Mouse (Mus musculus) CH12.LX (cell line): ENCODE data around the gene Cachd1. TPM values are rescaled to one million over a fixed set of nuclear protein-coding genes. Genes with fewer than 3 reads are reported as not detected.

Experiments used
- DNase-seq: peaks from one replicate; pipeline ENCODE4 v3.0.0-alpha.2; 2013; ENCODE audit errors: extremely low read depth
- H3K27ac ChIP-seq: 2 replicates; pipeline ENCODE4 v1.5.1; 2012; ENCODE audit warnings: low read depth, mild to moderate bottlenecking, control low read depth, moderate library complexity; ENCODE audit not compliant: insufficient read depth
- H3K27me3 ChIP-seq: replicated peaks from 2 replicates; pipeline ENCODE3; 2012; ENCODE audit warnings: inconsistent platforms
- H3K36me3 ChIP-seq, 2 experiments: replicated peaks in 1 of 2; 2 replicates each; pipeline versions ENCODE3 to v1.6.1; 2012; ENCODE audit warnings: inconsistent platforms in 1 of 2, low read length in 1 of 2, mild to moderate bottlenecking in 1 of 2, mixed read lengths in 1 of 2, moderate library complexity in 1 of 2; ENCODE audit not compliant: control insufficient read depth in 1 of 2, insufficient read depth in 1 of 2
- H3K4me1 ChIP-seq, 2 experiments: 2 replicates each; pipeline ENCODE4 v1.6.1; 2012; ENCODE audit warnings: inconsistent platforms in 1 of 2, moderate library complexity in 1 of 2; ENCODE audit not compliant: insufficient read depth in 2 of 2, control insufficient read depth in 1 of 2
- H3K4me2 ChIP-seq: 2 replicates; pipeline ENCODE4 v1.6.1; 2012; ENCODE audit warnings: low read depth, mild to moderate bottlenecking, control low read depth; ENCODE audit not compliant: poor library complexity, insufficient read depth, severe bottlenecking
- H3K4me3 ChIP-seq, 3 experiments: fragments of 150-350 bp in 1 of 3; sonication (generic) in 1 of 3; replicated peaks in 1 of 3; 2 replicates each; pipeline versions ENCODE3 to v1.5.1; 2011 to 2012; ENCODE audit warnings: low read depth in 2 of 3, low read length in 2 of 3, mild to moderate bottlenecking in 2 of 3, moderate library complexity in 2 of 3, control low read depth in 1 of 3, improper control_type of control experiment in 1 of 3, inconsistent platforms in 1 of 3, mixed read lengths in 1 of 3; ENCODE audit not compliant: poor library complexity in 1 of 3
- H3K79me2 ChIP-seq: replicated peaks from 2 replicates; pipeline ENCODE4 v1.6.1; 2012; ENCODE audit warnings: mild to moderate bottlenecking, moderate library complexity; ENCODE audit not compliant: control insufficient read depth, poor library complexity, insufficient read depth, severe bottlenecking; ENCODE audit errors: extremely low read depth
- H3K9ac ChIP-seq: 2 replicates; pipeline ENCODE4 v1.6.1; 2012; ENCODE audit warnings: low read depth, mild to moderate bottlenecking, control low read depth, moderate library complexity; ENCODE audit not compliant: insufficient read depth
- H3K9me3 ChIP-seq: replicated peaks from 2 replicates; pipeline ENCODE3; 2012; ENCODE audit warnings: low read length, inconsistent platforms, mixed read lengths
- BHLHE40 ChIP-seq: IDR thresholded peaks from 2 replicates; pipeline ENCODE4 v1.6.1; 2011; ENCODE audit warnings: mild to moderate bottlenecking, low read depth, low read length, improper control_type of control experiment
- CHD2 ChIP-seq: IDR thresholded peaks from 2 replicates; pipeline ENCODE4 v1.6.1; 2011; ENCODE audit warnings: low read length, improper control_type of control experiment
- CTCF ChIP-seq, 2 experiments: IDR thresholded peaks in 1 of 2; conservative IDR thresholded peaks in 1 of 2; 2 replicates each; pipeline ENCODE4 v1.5.1; 2011 to 2012; ENCODE audit warnings: low read depth in 2 of 2, low read length in 2 of 2, improper control_type of control experiment in 1 of 2, inconsistent platforms in 1 of 2, mild to moderate bottlenecking in 1 of 2, moderate library complexity in 1 of 2
- ELF1 ChIP-seq: IDR thresholded peaks from 2 replicates; pipeline ENCODE4 v1.6.1; 2014; ENCODE audit warnings: low read depth, mild to moderate bottlenecking, inconsistent platforms, low read length, improper control_type of control experiment
- EP300 ChIP-seq: IDR thresholded peaks from 2 replicates; pipeline ENCODE4 v1.6.1; 2011; ENCODE audit warnings: low read length, improper control_type of control experiment
- ETS1 ChIP-seq: conservative IDR thresholded peaks from 2 replicates; pipeline ENCODE4 v1.6.1; 2012; ENCODE audit warnings: low read depth, mild to moderate bottlenecking, inconsistent platforms, low read length, improper control_type of control experiment, moderate library complexity
- IRF4 ChIP-seq: IDR thresholded peaks from 2 replicates; pipeline ENCODE4 v1.6.1; 2014; ENCODE audit warnings: low read depth, mild to moderate bottlenecking, inconsistent platforms, low read length, improper control_type of control experiment
- JUN ChIP-seq: IDR thresholded peaks from 2 replicates; pipeline ENCODE4 v1.6.1; 2011; ENCODE audit warnings: low read depth, mild to moderate bottlenecking, low read length, improper control_type of control experiment, moderate library complexity; ENCODE audit not compliant: insufficient read depth
- KAT2A ChIP-seq: IDR thresholded peaks from 2 replicates; pipeline ENCODE4 v1.6.1; 2012; ENCODE audit warnings: low read length, improper control_type of control experiment, inconsistent platforms; ENCODE audit not compliant: insufficient replicate concordance
- MAX ChIP-seq: IDR thresholded peaks from 2 replicates; pipeline ENCODE4 v1.6.1; 2011; ENCODE audit warnings: low read length, improper control_type of control experiment
- MXI1 ChIP-seq: IDR thresholded peaks from 2 replicates; pipeline ENCODE4 v1.6.1; 2011; ENCODE audit warnings: mild to moderate bottlenecking, low read depth, low read length, improper control_type of control experiment
- MYC ChIP-seq: IDR thresholded peaks from 2 replicates; pipeline ENCODE4 v1.6.1; 2011; ENCODE audit warnings: low read depth, mild to moderate bottlenecking, improper control_type of control experiment, low read length
- NELFE ChIP-seq: IDR thresholded peaks from 2 replicates; pipeline ENCODE4 v1.6.1; 2011; ENCODE audit warnings: low read depth, low read length, improper control_type of control experiment
- NRF1 ChIP-seq: IDR thresholded peaks from 2 replicates; pipeline ENCODE4 v1.6.1; 2014; ENCODE audit warnings: low read depth, mild to moderate bottlenecking, inconsistent platforms, low read length, improper control_type of control experiment, moderate library complexity
- POLR2AphosphoS2 ChIP-seq: IDR thresholded peaks from 2 replicates; pipeline ENCODE4 v1.6.1; 2011; ENCODE audit warnings: low read depth, low read length, improper control_type of control experiment
- RAD21 ChIP-seq: IDR thresholded peaks from 2 replicates; pipeline ENCODE4 v1.6.1; 2011; ENCODE audit warnings: low read depth, mild to moderate bottlenecking, low read length, improper control_type of control experiment, moderate library complexity
- RCOR1 ChIP-seq: conservative IDR thresholded peaks from 2 replicates; pipeline ENCODE4 v1.6.1; 2012; ENCODE audit warnings: low read depth, mild to moderate bottlenecking, inconsistent platforms, low read length, improper control_type of control experiment
- SIN3A ChIP-seq: IDR thresholded peaks from 2 replicates; pipeline ENCODE4 v1.6.1; 2012; ENCODE audit warnings: low read length, improper control_type of control experiment, inconsistent platforms
- TBP ChIP-seq: conservative IDR thresholded peaks from 2 replicates; pipeline ENCODE4 v1.6.1; 2011; ENCODE audit warnings: low read depth, low read length, improper control_type of control experiment
- USF1 ChIP-seq: IDR thresholded peaks from 2 replicates; pipeline ENCODE4 v1.6.1; 2014; ENCODE audit warnings: low read depth, mild to moderate bottlenecking, inconsistent platforms, low read length, improper control_type of control experiment
- ZKSCAN1 ChIP-seq: IDR thresholded peaks from 2 replicates; pipeline ENCODE4 v1.6.1; 2012; ENCODE audit warnings: low read depth, inconsistent platforms, low read length, improper control_type of control experiment, borderline replicate concordance
- ZMIZ1 ChIP-seq: IDR thresholded peaks from 2 replicates; pipeline ENCODE4 v1.6.1; 2012; ENCODE audit warnings: low read depth, mild to moderate bottlenecking, inconsistent platforms, low read length, improper control_type of control experiment
- ZNF384 ChIP-seq: IDR thresholded peaks from 2 replicates; pipeline ENCODE4 v1.6.1; 2012; ENCODE audit warnings: low read depth, low read length, improper control_type of control experiment, inconsistent platforms
- dilution Hi-C: fragments of 300-500 bp; cut with MboI; formaldehyde crosslinking; loops from 2 replicates; pipeline ENCODE4 v1.14.3; 2020; ENCODE audit warnings: low sequenced_read_pairs; ENCODE audit not compliant: extremely low pct_unique_long_range_greater_than_20kb, extremely low pct_ligation_motif_present
- in situ Hi-C: fragments of 300-500 bp; cut with MboI; formaldehyde crosslinking; loops from 3 replicates; pipeline ENCODE4 v1.14.3; 2019; ENCODE audit warnings: low sequenced_read_pairs, low pct_ligation_motif_present, low pct_unique_long_range_greater_than_20kb, mixed read lengths
- polyA plus RNA-seq: library from polyadenylated mRNA; unstranded; fragments of >175 nt; gene quantifications from 2 replicates; pipeline ENCODE4 v1.2.1, GENCODE M21; 2012; ENCODE audit warnings: low read depth; ENCODE audit not compliant: insufficient read length
- total RNA-seq, 2 experiments: library from RNA; depleted of rRNA; stranded (reverse); fragments of 300-350 nt in 1 of 2; fragments of >200 nt in 1 of 2; gene quantifications; 2 replicates each; pipeline ENCODE4 v1.2.3; 2012 to 2014

Gene Cachd1
- 0.04 and 0.13 TPM in 2 replicates for total RNA-seq (2012; rRNA removed)
- 0.20 and 0.58 TPM in 2 replicates for total RNA-seq (2014; rRNA removed)
- 0.24 and 0.25 TPM in 2 replicates for polyA plus RNA-seq

DNA sequence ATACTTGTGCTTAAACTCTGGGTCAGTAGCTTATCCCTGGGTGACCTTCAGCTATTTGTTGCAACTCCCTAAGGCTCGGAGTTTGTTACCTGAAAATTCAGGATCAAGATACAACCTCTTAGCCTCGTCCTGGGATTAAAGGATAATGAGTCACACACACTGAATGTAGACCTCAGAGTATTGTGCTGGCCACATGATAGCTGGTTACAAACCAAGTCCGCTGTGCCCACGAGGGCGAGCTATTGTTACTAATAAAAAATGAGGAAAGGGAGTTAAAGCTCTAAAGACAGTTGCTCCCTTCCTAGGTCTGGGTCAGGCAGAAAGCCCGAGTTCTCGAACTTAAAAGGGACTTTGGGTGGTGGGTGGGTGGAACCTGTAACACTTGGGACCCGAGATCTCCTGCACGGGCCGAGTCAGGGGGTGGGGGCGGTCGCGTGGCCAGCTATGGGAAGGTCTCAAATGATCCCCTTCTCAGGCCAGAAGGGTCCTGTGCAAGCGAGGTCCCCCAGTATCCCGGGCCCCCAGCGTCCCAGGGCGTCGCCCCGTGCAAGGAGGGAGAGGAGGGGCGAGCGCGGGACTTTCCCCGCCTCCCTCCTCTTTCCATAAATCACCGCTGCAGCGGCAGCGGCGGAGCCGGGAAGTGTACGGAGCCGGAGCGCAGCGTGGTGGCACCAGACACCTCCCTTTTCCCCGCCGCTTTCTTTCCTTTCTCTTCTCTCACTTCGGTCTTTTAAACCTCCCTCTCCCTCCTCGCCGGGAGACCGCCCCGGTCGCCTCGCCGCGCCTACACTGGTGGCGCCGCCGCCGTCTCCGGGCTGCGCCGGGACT, at the start of gene Cachd1:
Gene Cachd1 (plus strand): TSS at position 633 of the 828 bp plus-strand sequence.
- no peaks in the 10 kb centered on the region for H3K79me2 ChIP-seq
- H3K4me2 ChIP-seq = no peak within 1 kb of the TSS
- H3K9me3 ChIP-seq = peaks cover 49% of the 10 kb centered on the region
- no peak within 1 kb of the TSS for H3K9ac ChIP-seq
- no peaks in the 10 kb centered on the region for H3K27me3 ChIP-seq
- dilution Hi-C loops = no loop called here
- no peaks in the 10 kb centered on the region for H3K4me1 ChIP-seq
- no peak for TF ChIP-seq MXI1
- no peak for TF ChIP-seq NELFE
- TF ChIP-seq SIN3A = no peak
- no peak for TF ChIP-seq RCOR1
- no peak for TF ChIP-seq KAT2A
- no peak for TF ChIP-seq IRF4
- no peak for TF ChIP-seq USF1
- TF ChIP-seq MYC = no peak
- TF ChIP-seq ETS1 = no peak
- no peak for TF ChIP-seq MAX
- TF ChIP-seq ZMIZ1 = no peak
- no peak for TF ChIP-seq POLR2AphosphoS2
- no peak for TF ChIP-seq NRF1
- TF ChIP-seq EP300 = no peak
- H3K27ac ChIP-seq = no peak within 1 kb of the TSS
- H3K36me3 ChIP-seq = no peaks in the 10 kb centered on the region
- DNase-seq = no peak
- in situ Hi-C loops = no loop called here
- H3K4me3 ChIP-seq = no peak within 1 kb of the TSS

DNA sequence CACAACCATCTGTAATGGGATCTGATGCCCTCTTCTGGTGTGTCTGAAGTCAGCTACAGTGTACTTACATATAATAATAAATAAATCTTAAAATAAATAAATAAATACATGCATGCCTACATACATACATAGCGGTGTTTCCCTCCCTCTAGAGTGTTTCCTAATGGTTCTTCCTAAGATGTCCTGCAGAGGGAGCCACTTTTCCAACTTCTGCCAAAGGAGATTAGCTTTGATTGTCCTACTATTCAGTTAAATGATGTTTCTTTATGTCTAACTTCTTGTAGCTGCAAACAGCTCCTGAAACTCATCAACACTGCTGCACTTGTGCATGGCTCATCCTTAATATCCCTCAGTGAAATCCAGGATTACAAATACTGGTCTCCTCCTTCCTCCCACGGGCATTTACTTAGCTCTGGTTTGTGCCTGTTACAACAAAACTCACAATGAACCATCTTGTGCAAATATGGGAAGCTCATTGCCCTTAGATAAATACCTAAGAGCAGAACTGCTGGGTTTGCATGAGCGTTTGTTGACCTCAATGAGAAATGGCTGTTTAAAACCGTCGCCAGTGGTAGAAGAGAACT, 47.5 kb upstream of the Cachd1 start:
- H3K4me3 ChIP-seq = no peak overlapping the region
- dilution Hi-C loops (no loop called here), in situ Hi-C loops (no loop called here)
- H3K79me2 ChIP-seq = no peaks in the 10 kb centered on the region
- no peak overlapping the region for H3K4me2 ChIP-seq
- no peaks in the 10 kb centered on the region for H3K4me1 ChIP-seq
- H3K27me3 ChIP-seq = no peaks in the 10 kb centered on the region
- no peak for DNase-seq
- peaks cover 33% of the 10 kb centered on the region for H3K9me3 ChIP-seq
- no peak for TF ChIP-seq ZKSCAN1
- TF ChIP-seq TBP = no peak
- no peak for TF ChIP-seq SIN3A
- TF ChIP-seq ZNF384 = no peak
- no peak for TF ChIP-seq JUN
- no peak for TF ChIP-seq POLR2AphosphoS2
- no peak for TF ChIP-seq USF1
- no peak for TF ChIP-seq RAD21
- no peak for TF ChIP-seq CHD2
- no peak for TF ChIP-seq MYC
- no peak for TF ChIP-seq ELF1
- no peak for TF ChIP-seq CTCF (conservative IDR thresholded peaks at IDR 0.05 in 1 of 2, IDR thresholded peaks at IDR 0.05 in 1 of 2; ENCODE audit: low read depth in 2 of 2, low read length in 2 of 2)
- TF ChIP-seq ZMIZ1 = no peak
- TF ChIP-seq IRF4 = no peak
- no peak for TF ChIP-seq BHLHE40
- H3K27ac ChIP-seq = no peak overlapping the region
- no peak overlapping the region for H3K9ac ChIP-seq
- no peaks in the 10 kb centered on the region for H3K36me3 ChIP-seq
